Mouse (Mus musculus) adipocyte (in vitro differentiated cells): ENCODE results near the gene Ptn.
"Not testable (repeated sequence)": the region's sequence is repeated elsewhere in the genome, so short reads cannot be mapped to it uniquely, and the experiment has no call there.

Source experiments
- DNase-seq: peaks from one replicate; pipeline ENCODE4 v3.0.0-alpha.2; 2016; ENCODE audit warnings: low spot score

Gene Ptn

GRCm38 (mm10) chr6:36755001-36755885 lies 54.8 kb downstream of the Ptn start:
- DNase-seq = no peak

GRCm38 (mm10) chr6:36752887-36753286 lies 57.1 kb downstream of the Ptn start:
- DNase-seq = no peak

- DNase-seq = no peak
Measured at GRCm38 (mm10) chr6:36739811-36740210, 70.2 kb downstream of the Ptn start.

- DNase-seq = no peak
Measured at GRCm38 (mm10) chr6:36736763-36737162, 73.3 kb downstream of the Ptn start.

- not testable (repeated sequence) for DNase-seq
Measured at GRCm38 (mm10) chr6:36735622-36736021, 74.4 kb downstream of the Ptn start.

- not testable (repeated sequence) for DNase-seq
Measured at GRCm38 (mm10) chr6:36729811-36730210, 80.2 kb downstream of the Ptn start.

- no peak for DNase-seq
Measured at GRCm38 (mm10) chr6:36728079-36728478, 81.9 kb downstream of the Ptn start.

GRCm38 (mm10) chr6:36725509-36726160 lies 84.4 kb downstream of the Ptn start:
- DNase-seq = no peak

GRCm38 (mm10) chr6:36722769-36723549 lies 87.1 kb downstream of the Ptn start:
- no peak for DNase-seq

- peak; percentile 28 for DNase-seq
Measured at GRCm38 (mm10) chr6:36713329-36713728, 96.7 kb downstream of the Ptn start.

GRCm38 (mm10) chr6:36695481-36695880 lies 114.5 kb downstream of the Ptn start:
- peak; percentile 42 for DNase-seq

- DNase-seq = peak; percentile 83
Measured at GRCm38 (mm10) chr6:36691497-36691896, 118.5 kb downstream of the Ptn start.

GRCm38 (mm10) chr6:36690941-36691340 lies 119.1 kb downstream of the Ptn start:
- DNase-seq = no peak

GRCm38 (mm10) chr6:36676710-36677691 lies 133.0 kb downstream of the Ptn start:
- DNase-seq = peak; percentile 29

GRCm38 (mm10) chr6:36672399-36673221 lies 137.4 kb downstream of the Ptn start:
- DNase-seq = no peak

- DNase-seq = no peak
Measured at GRCm38 (mm10) chr6:36671274-36671673, 138.7 kb downstream of the Ptn start.
